Mouse (Mus musculus) NIH3T3 (cell line): Measurements from ENCODE around the gene Rnf123.

Source experiments
- DNase-seq: peaks from one replicate; pipeline ENCODE4 v3.0.0-alpha.2; 2012; ENCODE audit warnings: low read depth

The Rnf123 gene

GRCm38 (mm10) chr9:108062142-108062541 lies 21.0 kb downstream of the Rnf123 start:
- DNase-seq = no peak

DNA sequence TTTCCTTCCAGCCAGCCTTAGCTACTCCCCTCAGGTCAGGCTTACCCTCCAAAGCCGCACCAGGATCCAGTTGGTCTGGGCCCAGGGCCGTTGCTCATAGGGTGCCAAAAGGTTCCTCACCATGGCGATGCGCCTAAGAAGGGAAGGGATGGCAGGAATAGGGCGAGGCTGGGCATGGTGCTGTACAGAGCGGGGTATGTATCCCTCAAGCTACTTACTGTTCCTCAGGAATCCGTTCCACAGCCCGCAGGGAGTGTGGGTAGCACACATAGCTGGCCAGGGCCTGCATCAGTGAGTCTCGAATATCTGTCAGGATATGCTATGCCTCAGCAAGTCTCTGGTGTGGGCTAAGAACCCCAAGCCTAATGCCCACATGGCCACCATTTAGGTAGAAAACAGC lies 24.9 kb downstream of the Rnf123 start:
- DNase-seq = no peak

GRCm38 (mm10) chr9:108057262-108057562 lies 25.9 kb downstream of the Rnf123 start:
- no peak for DNase-seq

DNA sequence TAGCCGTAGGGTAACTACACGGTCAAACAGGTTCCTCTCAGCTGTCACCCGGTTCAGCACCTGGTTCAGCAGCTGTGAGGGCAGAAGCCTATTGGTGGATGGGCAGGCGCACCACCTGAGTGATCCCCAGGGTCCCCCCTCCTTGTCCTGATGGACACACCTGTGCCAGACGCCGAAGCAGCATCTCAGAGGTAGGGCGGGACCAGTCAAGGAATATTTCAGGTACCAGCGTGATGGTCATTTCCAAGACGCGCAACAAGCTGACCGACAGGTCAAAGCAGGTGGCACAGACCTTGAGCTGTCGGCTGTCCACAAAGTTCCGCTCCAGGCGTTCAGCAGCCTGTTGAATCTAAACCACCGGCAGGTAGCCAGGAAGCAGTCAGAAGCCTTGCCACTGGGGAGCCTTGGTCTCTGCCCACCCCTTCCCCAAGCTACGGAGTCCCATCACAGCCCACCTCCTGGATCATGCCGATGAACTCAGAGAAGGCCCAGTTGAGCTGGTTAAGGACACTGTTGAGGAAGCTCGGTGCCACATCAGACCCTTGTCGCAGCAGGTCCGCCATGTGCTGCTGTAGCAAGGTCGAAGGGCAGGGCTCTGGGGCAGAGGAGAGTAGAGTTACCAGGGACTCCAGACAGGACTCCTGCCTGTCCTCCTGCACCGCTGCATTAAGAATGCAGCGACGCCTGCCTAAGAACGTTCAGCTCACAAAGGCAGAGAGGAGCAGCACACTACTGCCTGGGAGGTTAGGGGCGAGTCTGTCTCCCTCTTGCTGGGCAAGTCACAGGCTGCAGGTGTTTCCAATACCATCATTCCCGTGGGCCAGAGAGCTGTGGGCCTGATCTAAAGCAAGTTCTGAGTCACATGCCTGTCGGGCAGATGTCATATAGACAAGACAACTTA lies 26.5 kb downstream of the Rnf123 start:
- DNase-seq = no peak

DNA sequence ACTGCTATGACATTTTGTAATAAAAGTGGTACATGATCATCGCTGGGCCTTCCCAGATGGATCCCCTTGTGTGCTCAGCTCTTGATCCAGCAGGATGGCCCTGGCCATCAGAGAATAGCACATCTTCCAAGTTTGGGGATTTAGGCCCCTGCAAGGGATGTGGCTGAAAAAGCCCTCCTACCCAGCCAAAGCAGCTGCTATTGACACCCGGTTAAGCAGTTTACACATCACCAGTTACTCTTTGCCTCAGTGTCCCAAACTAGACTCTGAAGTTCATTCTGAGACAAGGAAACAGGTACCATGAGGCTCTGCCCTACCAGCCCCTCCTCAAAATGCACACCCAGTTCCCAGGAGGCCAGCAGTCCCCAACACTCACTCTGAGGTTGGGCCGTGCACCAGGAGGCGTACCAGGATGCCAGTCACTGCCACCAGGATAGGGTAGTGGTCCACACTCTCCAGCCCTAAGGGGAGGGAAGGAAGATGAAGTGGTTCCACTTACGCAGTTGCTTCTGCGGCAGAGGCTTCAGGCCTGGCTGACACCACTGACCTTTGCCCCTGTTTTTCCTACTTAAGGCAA lies 27.4 kb downstream of the Rnf123 start:
- DNase-seq = no peak

- DNase-seq = no peak
Measured at GRCm38 (mm10) chr9:108055061-108055460, 28.1 kb downstream of the Rnf123 start.

GRCm38 (mm10) chr9:108054331-108055040 lies 28.7 kb downstream of the Rnf123 start:
- no peak for DNase-seq

GRCm38 (mm10) chr9:108053665-108054225 lies 29.4 kb downstream of the Rnf123 start:
- no peak for DNase-seq

GRCm38 (mm10) chr9:108052885-108053664 lies 30.1 kb downstream of the Rnf123 start, which contains the start of gene Amigo3:
Amigo3 (plus strand) TSS chr9:108053159.
- DNase-seq = peak; percentile 97

DNA sequence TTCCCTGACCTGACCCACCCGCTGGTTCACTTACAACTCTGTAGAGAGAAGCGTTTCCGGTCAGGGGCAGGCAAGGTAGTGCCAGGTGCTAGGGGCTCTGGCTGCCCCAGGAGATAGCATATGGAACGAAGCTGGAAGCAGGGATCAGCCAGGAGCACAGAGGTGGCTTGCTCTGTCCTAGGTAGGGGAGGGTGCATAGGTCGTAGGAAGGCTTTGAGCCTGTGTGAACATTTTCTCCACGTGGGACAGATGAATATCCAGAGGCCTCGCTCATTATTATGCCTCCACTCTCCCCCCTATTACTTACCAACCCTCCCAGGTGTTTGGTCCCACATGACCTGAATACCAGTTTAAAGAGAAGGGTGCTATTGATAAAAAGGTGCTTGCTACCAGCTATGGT lies 30.7 kb downstream of the Rnf123 start:
- no peak for DNase-seq

GRCm38 (mm10) chr9:108051931-108052220 lies 31.3 kb downstream of the Rnf123 start:
- no peak for DNase-seq

DNA sequence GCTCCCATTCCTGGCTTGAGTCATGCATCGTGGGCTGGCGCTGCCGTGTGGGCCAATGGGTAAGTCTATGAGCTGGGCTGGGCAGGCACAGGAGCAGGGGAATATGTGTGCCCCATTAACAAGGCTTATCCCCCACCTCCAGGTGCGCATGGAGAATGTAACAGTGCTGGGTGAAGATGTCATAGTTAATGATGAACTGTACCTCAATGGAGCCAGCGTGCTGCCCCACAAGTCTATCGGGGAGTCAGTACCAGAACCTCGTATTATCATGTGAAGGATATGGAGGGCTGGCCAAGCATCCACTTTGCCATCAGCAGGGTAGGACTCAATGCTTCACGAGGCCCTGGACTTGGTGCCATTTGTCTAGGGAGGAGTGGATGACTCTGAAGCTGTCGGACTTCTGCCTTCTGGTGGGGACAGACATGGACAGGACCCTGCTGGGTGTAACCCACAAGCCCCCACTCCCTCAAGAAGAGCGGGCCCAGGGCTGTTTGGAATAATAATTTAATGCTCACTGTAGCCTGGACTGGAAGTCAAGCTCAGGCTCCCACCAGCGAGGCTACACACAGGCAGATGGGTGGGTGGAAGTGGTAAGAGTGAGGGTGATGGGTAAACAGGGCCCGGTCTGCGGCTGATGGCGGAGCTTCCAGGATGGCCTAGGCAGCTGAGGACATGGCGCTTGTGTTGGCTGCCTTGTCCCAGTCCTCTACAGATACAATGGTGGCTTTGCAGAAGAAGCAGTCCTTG lies 31.8 kb downstream of the Rnf123 start:
- no peak for DNase-seq

GRCm38 (mm10) chr9:108049561-108050251 lies 33.4 kb downstream of the Rnf123 start:
- no peak for DNase-seq

DNA sequence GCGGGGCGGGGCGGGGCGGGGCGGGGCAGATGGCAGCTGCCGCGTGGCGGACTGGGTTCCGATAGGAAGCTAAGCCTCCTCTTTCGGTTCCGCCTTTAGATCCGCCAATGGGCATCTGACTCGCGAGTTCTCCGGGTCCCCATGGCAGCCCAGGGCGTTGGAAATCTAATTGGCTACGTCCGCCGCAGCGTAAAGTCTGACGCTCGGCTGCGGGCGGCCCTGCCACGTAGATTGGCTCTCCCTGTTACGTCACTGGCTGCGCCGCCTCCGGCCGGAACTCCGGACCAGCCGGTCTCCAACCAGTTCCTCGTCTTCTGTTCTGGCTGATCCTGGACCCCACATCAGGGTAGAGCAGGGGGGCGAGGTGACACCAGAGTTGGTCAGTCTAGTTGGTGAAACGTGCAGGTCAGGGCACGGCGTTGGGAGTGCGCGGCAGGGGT lies 34.1 kb downstream of the Rnf123 start, which contains the start of gene Gmppb:
TSS of gene Gmppb (plus strand) at position 227 of the 440 bp plus-strand sequence.
- peak; percentile 97 for DNase-seq

GRCm38 (mm10) chr9:108048566-108048955 lies 34.6 kb downstream of the Rnf123 start:
- peak; percentile 53 for DNase-seq

- no peak for DNase-seq
Measured at GRCm38 (mm10) chr9:108047601-108048565, 35.3 kb downstream of the Rnf123 start.

GRCm38 (mm10) chr9:108046582-108046981 lies 36.6 kb downstream of the Rnf123 start:
- no peak for DNase-seq

DNA sequence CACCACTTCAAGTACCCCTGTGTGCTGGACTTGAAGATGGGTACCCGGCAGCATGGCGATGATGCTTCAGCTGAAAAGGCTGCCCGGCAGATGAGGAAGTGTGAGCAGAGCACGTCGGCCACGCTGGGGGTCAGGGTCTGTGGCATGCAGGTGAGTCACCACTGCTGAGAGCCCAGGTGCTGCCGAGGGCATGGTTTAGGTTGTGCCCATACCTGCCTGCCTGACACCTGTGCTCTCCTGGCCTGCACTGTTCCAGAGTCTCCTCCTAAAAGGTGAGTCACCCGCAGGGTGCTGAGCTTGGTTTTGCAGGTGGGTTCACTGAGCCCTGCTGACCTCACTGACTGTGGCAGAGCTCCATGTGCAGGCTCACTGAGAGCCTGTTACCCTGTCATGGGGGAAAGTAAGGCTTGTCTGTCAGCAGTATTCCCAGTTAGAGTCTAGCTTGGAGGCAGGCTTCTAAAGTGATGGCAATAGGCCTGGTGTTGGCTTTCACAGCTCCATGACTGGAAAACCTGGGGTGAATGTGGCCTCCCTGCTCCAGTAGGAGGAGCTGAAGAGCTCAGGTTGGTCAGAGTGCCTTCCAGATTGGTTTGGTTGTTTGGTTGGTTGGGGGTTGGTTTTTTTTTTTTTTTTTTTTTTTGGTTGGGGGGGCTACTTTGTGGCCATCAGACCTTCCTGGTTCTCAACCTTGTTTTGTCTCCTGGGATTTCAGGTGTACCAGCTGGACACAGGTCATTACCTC lies 38.2 kb downstream of the Rnf123 start:
- DNase-seq = peak; percentile 31
